Mouse (Mus musculus) liver, postnatal 0 days (tissue): Measurements from ENCODE around the gene Cd209g. TPM values are rescaled to one million over a fixed set of nuclear protein-coding genes. Genes with fewer than 3 reads are reported as not detected.

Experiments
- ATAC-seq: fragments of 200-750 bp; cut with Nextera tagmentation; 2 replicates; pipeline ENCODE4 v1.8.0; 2017; ENCODE audit warnings: mild to moderate bottlenecking, moderate library complexity
- DNase-seq: peaks from one replicate; pipeline ENCODE4 v3.0.0-alpha.2; 2016
- H3K27ac ChIP-seq: fragments of 300-500 bp; sonication (generic); 2 replicates; pipeline ENCODE4 v1.5.1; 2014; ENCODE audit warnings: antibody characterized with exemption, moderate library complexity, mild to moderate bottlenecking, low read depth
- H3K27me3 ChIP-seq: fragments of 300-500 bp; sonication (generic); 2 replicates; pipeline ENCODE4 v1.6.1; 2014; ENCODE audit warnings: low read length, control low read depth, mixed read lengths; ENCODE audit not compliant: insufficient read depth
- H3K36me3 ChIP-seq: fragments of 300-500 bp; sonication (generic); replicated peaks from 2 replicates; pipeline ENCODE4 v1.6.1; 2014; ENCODE audit warnings: mild to moderate bottlenecking, control low read depth, low read length, moderate library complexity, mixed read lengths; ENCODE audit not compliant: insufficient read depth
- H3K4me1 ChIP-seq: fragments of 300-500 bp; sonication (generic); 2 replicates; pipeline ENCODE4 v1.6.1; 2014; ENCODE audit warnings: antibody characterized with exemption, mild to moderate bottlenecking, control low read depth; ENCODE audit not compliant: insufficient read depth
- H3K4me2 ChIP-seq: fragments of 300-500 bp; sonication (generic); 2 replicates; pipeline ENCODE4 v1.6.1; 2014; ENCODE audit warnings: low read depth, mild to moderate bottlenecking, low read length, moderate library complexity, mixed read lengths
- H3K4me3 ChIP-seq: fragments of 300-500 bp; sonication (generic); 2 replicates; pipeline ENCODE4 v1.5.1; 2014; ENCODE audit warnings: low read depth, low read length
- H3K9ac ChIP-seq: fragments of 300-500 bp; sonication (generic); replicated peaks from 2 replicates; pipeline ENCODE4 v1.6.1; 2014; ENCODE audit warnings: mild to moderate bottlenecking, moderate library complexity
- H3K9me3 ChIP-seq: fragments of 300-500 bp; sonication (generic); 2 replicates; pipeline ENCODE4 v1.6.1; 2016; ENCODE audit warnings: mild to moderate bottlenecking, control low read depth, low read length, mixed read lengths
- CTCF ChIP-seq: sonication (generic); IDR thresholded peaks from 2 replicates; pipeline ENCODE4 v1.5.1; 2016; ENCODE audit warnings: antibody characterized with exemption, low read depth
- EP300 ChIP-seq: IDR thresholded peaks from 2 replicates; pipeline ENCODE4 v1.6.1; 2016; ENCODE audit warnings: antibody characterized with exemption, low read depth, mild to moderate bottlenecking
- WGBS: fragments of 180-500 bp; shearing (Covaris S2); extraction: QIAGEN DNeasy Blood & Tissue Kit; methylation state at CpG from one replicate; pipeline ENCODE4 v1.1.7; 2014; ENCODE audit not compliant: insufficient replicate concordance; 5-methylcytosine and 5-hydroxymethylcytosine counted together
- polyA plus RNA-seq: library from polyadenylated mRNA; unstranded; fragments of >200 nt; fragmentation: Nextera tagmentation; extraction: Ambion mirVana; gene quantifications from 2 replicates; pipeline ENCODE4 v1.2.1, GENCODE M21; 2015

Cd209g gene
- polyA plus RNA-seq, 1 experiment from 2014 or later, result 0.13 TPM

DNA sequence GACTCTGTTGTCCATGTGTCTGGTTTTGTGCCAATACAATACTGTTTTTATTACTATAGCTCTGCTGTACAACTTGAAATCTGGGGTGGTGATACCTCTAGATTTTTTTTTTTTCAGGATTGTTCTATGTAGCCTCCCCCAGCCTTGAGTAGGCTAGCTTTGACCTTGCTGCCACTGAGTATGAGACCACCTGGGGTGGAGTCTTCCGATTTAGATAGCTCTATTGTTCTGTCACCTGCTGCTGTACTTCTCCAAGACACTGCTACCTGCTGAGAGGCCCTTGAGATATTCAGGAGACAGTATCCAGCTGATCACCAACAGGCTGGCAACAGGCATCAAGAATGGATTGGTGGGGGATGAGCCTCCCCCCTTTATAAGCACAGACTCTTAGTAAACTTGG is 13.4 kb downstream of the Cd209g start:
- no peak overlapping the region for H3K9ac ChIP-seq
- H3K4me2 ChIP-seq, result no peak overlapping the region
- WGBS, result 42% methylated on average over 1 of the region's 1 CpGs
- H3K27me3 ChIP-seq, result no peaks in the 10 kb centered on the region
- no peak overlapping the region for H3K4me3 ChIP-seq
- DNase-seq (no peak), ATAC-seq (no peak)
- no peaks in the 10 kb centered on the region for H3K36me3 ChIP-seq
- no peaks in the 10 kb centered on the region for H3K4me1 ChIP-seq
- no peak for TF ChIP-seq EP300
- no peak for TF ChIP-seq CTCF
- no peak overlapping the region for H3K27ac ChIP-seq
- no peaks in the 10 kb centered on the region for H3K9me3 ChIP-seq

DNA sequence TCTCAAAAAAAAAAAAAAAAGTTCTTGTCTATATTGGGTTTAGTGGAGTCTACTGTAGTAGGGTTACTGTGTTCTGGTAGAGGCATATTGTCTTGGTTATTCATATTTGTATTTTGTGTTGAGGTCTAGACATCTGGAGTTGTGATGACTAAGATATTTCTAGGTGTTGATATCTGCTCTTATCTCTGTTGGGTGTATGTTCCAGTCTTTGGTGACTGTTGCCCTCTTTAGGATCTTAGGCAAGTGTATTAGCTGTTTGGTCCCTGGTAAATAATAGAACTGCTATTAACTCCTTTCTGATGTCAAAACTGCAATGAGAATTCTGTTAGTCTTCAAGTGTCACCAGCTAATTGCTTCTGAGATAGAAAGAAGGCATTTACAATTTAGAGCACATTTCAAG is 21.0 kb downstream of the Cd209g start:
- no peak for ATAC-seq

DNA sequence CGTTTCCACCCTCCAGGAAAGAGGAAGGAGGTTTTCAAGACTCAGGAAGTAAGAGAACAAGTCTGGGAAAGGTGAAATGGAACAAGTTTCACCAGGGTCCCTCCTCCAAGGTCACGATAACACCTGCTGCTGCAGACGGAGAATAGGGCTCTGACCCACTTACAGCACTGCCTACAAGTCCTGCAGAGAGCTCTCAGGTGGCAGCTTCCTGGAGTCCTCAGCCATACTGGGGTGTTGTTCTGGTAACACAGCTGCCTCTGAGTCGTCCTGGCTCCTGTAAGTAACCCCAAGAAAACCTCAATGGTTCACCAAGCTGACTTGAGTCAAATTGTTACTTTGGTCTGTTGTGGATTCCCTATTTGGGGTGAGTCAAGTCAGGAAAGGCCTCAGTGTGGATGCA is 28.9 kb downstream of the Cd209g start:
- no peak overlapping the region for H3K4me2 ChIP-seq
- DNase-seq, result no peak

More for the DNA sequence above, 21.0 kb downstream of the Cd209g start:
- H3K27me3 ChIP-seq, result no peaks in the 10 kb centered on the region
- no peak for DNase-seq
- H3K4me1 ChIP-seq, result no peaks in the 10 kb centered on the region
- H3K4me3 ChIP-seq, result no peak overlapping the region
- TF ChIP-seq EP300 (no peak), CTCF (no peak)
- H3K4me2 ChIP-seq, result no peak overlapping the region
- no peaks in the 10 kb centered on the region for H3K9me3 ChIP-seq
- H3K9ac ChIP-seq, result no peak overlapping the region
- H3K36me3 ChIP-seq, result no peaks in the 10 kb centered on the region
- H3K27ac ChIP-seq, result no peak overlapping the region

DNA sequence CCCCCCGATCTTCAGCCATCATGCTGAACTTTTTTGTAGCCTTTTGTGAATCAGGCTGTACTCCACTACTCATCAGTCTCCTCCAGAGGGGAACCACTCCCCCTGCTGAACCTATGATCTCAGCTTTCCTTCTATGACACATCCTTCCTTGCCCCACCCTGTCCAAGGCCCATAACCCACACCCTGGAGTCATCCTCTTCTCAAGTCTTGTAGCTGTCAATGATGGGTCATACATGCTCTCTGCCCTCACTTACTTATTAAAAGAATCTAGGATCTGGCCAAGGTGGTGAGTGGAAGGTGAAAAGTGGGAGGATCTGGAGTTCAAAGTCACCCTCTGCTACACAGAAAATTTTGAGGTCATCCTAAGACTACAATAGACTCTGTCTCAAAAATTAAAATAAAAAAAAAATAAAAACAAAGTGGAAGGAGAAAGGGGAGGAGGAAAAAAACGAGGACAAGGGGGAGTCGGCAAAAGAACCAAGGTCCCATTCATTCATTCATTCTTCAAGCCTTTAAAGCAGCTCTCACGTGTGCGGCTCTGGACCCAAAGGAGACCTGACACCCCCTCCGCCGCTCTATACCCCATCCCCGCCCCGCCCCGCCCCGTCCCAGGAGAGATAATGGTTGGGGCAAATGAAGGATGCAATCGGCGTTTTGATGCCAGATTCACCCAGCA is 31.4 kb downstream of the Cd209g start:
- DNase-seq (no peak), ATAC-seq (peak; percentile 0; the same call in 1 of the 2 replicates)
- no peak overlapping the region for H3K27ac ChIP-seq
- peak overlapping the region; percentile 88 for H3K4me2 ChIP-seq
- no peaks in the 10 kb centered on the region for H3K27me3 ChIP-seq
- TF ChIP-seq CTCF, result no peak
- no peak for TF ChIP-seq EP300
- H3K4me1 ChIP-seq, result peaks cover 14% of the 10 kb centered on the region
- 0 out of 2 replicates have a peak overlapping the region, but pooled peaks have one; percentile 12 for H3K9ac ChIP-seq
- WGBS, result 6% methylated on average over 13 of the region's 13 CpGs
- H3K9me3 ChIP-seq, result no peaks in the 10 kb centered on the region
- no peaks in the 10 kb centered on the region for H3K36me3 ChIP-seq
- H3K4me3 ChIP-seq, result peak overlapping the region; percentile 69

More for the DNA sequence above, 28.9 kb downstream of the Cd209g start:
- H3K9me3 ChIP-seq, result no peaks in the 10 kb centered on the region
- no peaks in the 10 kb centered on the region for H3K27me3 ChIP-seq
- H3K36me3 ChIP-seq, result no peaks in the 10 kb centered on the region
- TF ChIP-seq EP300 (no peak), CTCF (no peak)
- no peak overlapping the region for H3K4me3 ChIP-seq
- no peak overlapping the region for H3K27ac ChIP-seq
- no peak overlapping the region for H3K9ac ChIP-seq
- 31% methylated on average over 4 of the region's 4 CpGs for WGBS
- ATAC-seq, result no peak
- peaks cover 14% of the 10 kb centered on the region for H3K4me1 ChIP-seq

DNA sequence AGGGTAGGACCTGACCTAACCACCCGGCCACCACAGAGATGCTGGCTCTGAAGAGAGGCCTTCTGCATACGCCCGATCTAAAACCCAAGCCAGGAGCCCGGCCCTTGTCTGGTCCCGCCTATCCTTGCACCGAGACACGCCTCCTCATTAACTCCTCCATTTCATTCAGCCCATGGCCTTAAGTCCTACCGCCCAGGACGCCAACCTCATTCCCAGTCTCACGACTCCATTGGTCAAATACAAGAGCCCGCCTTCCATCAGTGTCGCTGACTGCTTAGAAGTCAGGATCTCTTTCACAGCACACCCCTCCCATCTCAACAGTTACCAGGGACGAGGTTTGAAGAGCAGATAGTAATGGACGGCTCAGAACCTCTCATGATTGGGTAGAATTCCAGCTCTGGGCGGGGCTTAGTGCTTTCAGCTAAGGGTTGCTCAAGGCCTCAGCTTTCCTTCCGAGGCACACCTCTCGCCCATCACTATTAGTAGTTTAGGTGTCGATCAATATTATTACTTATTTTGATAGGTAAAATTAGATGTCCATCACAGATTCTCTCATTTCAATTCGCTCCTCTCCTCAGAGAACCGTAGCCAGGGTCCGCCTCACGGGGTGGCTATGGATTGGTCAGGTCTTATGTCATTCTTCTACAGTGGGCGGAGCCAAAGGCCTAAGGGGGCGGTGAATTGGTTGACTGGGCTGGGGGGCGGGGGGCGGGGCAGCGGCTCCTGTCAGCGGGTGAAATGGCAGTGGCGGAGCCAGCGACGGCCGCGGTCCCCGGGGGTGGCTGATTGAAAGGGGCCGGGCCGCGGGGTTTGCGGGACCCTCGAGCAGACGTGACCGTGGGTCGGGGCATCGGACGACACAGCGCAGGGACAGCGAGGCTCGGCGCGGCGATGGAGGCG is 32.2 kb downstream of the Cd209g start, which contains the start of gene Evi5l:
Gene Evi5l, plus strand, starts transcription at position 716 of the 900 bp plus-strand sequence.
- Histone ChIP-seq H3K4me1 (peaks cover 14% of the 10 kb centered on the region), H3K4me2 (peak within 1 kb of the TSS; percentile 88), H3K9ac (peak within 1 kb of the TSS; percentile 77), H3K4me3 (peak within 1 kb of the TSS; percentile 69), H3K36me3 (no peaks in the 10 kb centered on the region), H3K9me3 (no peaks in the 10 kb centered on the region), H3K27me3 (no peaks in the 10 kb centered on the region), H3K27ac (no peak within 1 kb of the TSS)
- DNase-seq, result peak; percentile 97
- under 1% methylated on average over 51 of the region's 51 CpGs for WGBS
- ATAC-seq, result peak; percentile 96
- TF ChIP-seq CTCF (no peak), EP300 (peak; percentile 66)

DNA sequence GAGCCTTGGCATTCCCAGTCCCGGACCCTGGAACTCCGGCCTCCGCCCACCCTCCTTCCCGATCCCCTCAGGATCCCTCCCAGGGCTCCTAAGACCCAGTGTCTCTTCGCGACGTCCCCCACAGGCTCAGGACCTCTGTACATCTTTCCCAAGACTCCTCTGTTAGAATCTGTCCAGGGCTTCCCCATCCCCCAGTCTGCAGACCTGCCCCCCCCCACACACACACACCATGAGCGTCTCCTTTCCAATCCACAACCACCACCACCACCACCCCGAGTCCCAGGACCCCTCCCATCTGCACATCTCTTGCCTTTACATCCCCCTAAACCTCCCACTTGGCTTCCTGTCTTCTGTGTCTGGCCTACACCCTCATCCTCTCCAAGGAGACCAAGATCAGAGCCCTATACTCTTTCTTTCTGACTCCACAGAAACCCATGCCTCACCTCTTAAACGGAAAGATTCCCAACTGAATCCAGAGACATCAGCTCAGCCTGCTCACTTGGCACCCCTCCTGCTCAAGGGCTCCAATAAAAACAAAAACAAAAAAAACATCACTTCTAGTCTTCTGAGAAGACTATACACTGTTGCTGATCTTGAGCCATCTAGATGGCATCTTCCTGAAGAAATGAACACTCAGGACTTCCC is 33.1 kb downstream of the Cd209g start:
- ATAC-seq, result no peak
- Histone ChIP-seq H3K36me3 (no peaks in the 10 kb centered on the region), H3K4me2 (peak overlapping the region; percentile 88), H3K9ac (peak overlapping the region; percentile 77), H3K27me3 (no peaks in the 10 kb centered on the region), H3K9me3 (no peaks in the 10 kb centered on the region), H3K4me1 (peaks cover 14% of the 10 kb centered on the region), H3K27ac (no peak overlapping the region), H3K4me3 (peak overlapping the region; percentile 69)
- TF ChIP-seq EP300 (no peak), CTCF (no peak)
- no peak for DNase-seq
- WGBS, result 14% methylated on average over 10 of the region's 10 CpGs
